Mouse (Mus musculus): ENCODE results near the gene Kcnk5. TPM values are rescaled to one million over a fixed set of nuclear protein-coding genes. Genes with fewer than 3 reads are reported as not detected.

The Kcnk5 gene
- total and polyA plus RNA-seq, 3 experiments = 9.3 to 10.9 TPM; not detected in 1

DNA sequence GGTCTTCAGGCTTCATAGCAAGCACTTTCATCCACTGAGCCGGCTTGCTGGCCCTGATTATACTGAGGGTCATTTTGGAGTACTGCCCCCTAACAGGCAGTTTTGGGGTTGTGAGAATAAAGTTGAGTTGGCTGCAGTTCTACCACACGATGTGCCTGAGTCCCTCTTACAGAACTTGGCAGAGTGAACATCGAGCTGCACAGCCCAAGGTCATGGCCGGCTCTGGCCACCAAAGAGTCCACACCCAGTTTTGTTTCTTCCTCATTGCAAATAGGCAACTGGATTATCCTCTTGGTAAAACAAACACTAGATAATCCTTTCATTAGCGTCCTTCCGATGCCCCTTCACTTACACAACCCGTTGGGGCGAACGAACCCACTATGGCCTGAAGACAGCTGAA lies 3.8 kb upstream of the Kcnk5 start:
- H3K27me3 ChIP-seq (ENCODE audit: control insufficient read depth in 1 of 2, insufficient read depth in 2 of 2, low read length in 2 of 2) = no peaks in the 10 kb centered on the region
- H3K9me3 ChIP-seq (replicated peaks; ENCODE audit: insufficient read depth, low read length) = no peaks in the 10 kb centered on the region
- TF ChIP-seq ZKSCAN1 (IDR thresholded peaks at IDR 0.05; ENCODE audit: low read depth, low read length) = no peak
- no peak for TF ChIP-seq RCOR1 (IDR thresholded peaks at IDR 0.05; ENCODE audit: low read depth, low read length)

DNA sequence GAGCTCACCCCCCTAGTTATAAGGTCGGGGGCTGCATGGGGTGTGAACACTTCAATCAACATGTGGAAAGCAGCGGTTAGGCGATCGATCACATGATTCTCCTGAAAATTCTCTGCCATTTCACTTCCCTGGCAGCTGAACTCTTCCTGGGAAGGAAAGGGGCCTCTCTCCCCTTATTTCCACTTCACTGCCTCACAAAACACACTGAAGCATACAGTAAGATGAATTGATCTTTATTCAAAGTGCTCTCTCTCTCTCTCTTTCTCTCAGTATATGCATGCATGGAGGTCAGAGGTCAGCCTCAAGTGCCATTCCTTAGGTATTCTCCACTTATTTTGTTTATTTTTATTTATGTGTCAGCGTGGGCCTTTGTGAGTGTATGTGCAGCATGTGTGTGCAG lies 2.1 kb upstream of the Kcnk5 start:
- H3K9me3 ChIP-seq (replicated peaks; ENCODE audit: insufficient read depth, low read length) = no peaks in the 10 kb centered on the region
- H3K79me2 ChIP-seq (ENCODE audit: control insufficient read depth, insufficient read depth, low read length, poor library complexity) = peaks cover 20% of the 10 kb centered on the region
- H3K9ac ChIP-seq (ENCODE audit: control insufficient read depth, low read depth, low read length, poor library complexity, severe bottlenecking) = no peak overlapping the region
- no peak for DNase-seq (ENCODE audit: low read depth, low spot score)
- peaks cover 2 to 19% of the 10 kb centered on the region in 2 experiments; a peak in 3 of 4 replicates for H3K4me1 ChIP-seq (ENCODE audit: control insufficient read depth in 1 of 2, insufficient read depth in 2 of 2, low read length in 2 of 2)
- H3K36me3 ChIP-seq (ENCODE audit: control insufficient read depth in 1 of 2, insufficient read depth in 2 of 2, low read length in 2 of 2) = peaks cover 0 to 17% of the 10 kb centered on the region in 2 experiments; a peak in 2 of 4 replicates
- no peaks in the 10 kb centered on the region for H3K27me3 ChIP-seq (ENCODE audit: control insufficient read depth in 1 of 2, insufficient read depth in 2 of 2, low read length in 2 of 2)
- H3K4me3 ChIP-seq (ENCODE audit: control insufficient read depth in 1 of 2, insufficient read depth in 1 of 2, low read depth in 2 of 2, low read length in 2 of 2) = no peak overlapping the region
- TF ChIP-seq JUND (IDR thresholded peaks at IDR 0.05; ENCODE audit: low read depth, low read length) = no peak
- no peak for TF ChIP-seq CTCF (IDR thresholded peaks at IDR 0.05 in 2 of 3, conservative IDR thresholded peaks at IDR 0.05 in 1 of 3; ENCODE audit: control insufficient read depth in 1 of 3, insufficient read depth in 1 of 3, low read depth in 2 of 3, low read length in 3 of 3, poor library complexity in 1 of 3, severe bottlenecking in 1 of 3)
- TF ChIP-seq USF1 (IDR thresholded peaks at IDR 0.05; ENCODE audit: low read depth, low read length) = no peak
- TF ChIP-seq ZC3H11A (IDR thresholded peaks at IDR 0.05; ENCODE audit: low read depth, low read length) = no peak
- TF ChIP-seq MAZ (IDR thresholded peaks at IDR 0.05; ENCODE audit: low read depth, low read length) = no peak
- no peak for TF ChIP-seq HCFC1 (IDR thresholded peaks at IDR 0.05; ENCODE audit: low read depth, low read length)
- TF ChIP-seq TAL1 (IDR thresholded peaks at IDR 0.05; ENCODE audit: low read length) = no peak
- TF ChIP-seq EP300 (IDR thresholded peaks at IDR 0.05; ENCODE audit: low read depth in 1 of 2, low read length in 2 of 2) = no peak
- no peak for TF ChIP-seq KAT2A (conservative IDR thresholded peaks at IDR 0.05; ENCODE audit: low read depth, low read length)
- no peak for TF ChIP-seq ETS1 (IDR thresholded peaks at IDR 0.05; ENCODE audit: low read depth, low read length)
- TF ChIP-seq MYC (IDR thresholded peaks at IDR 0.05; ENCODE audit: low read depth, low read length) = no peak
- no peak for TF ChIP-seq USF2 (IDR thresholded peaks at IDR 0.05; ENCODE audit: borderline replicate concordance in 1 of 2, insufficient read depth in 1 of 2, low read depth in 1 of 2, low read length in 2 of 2)
- TF ChIP-seq ELF1 (IDR thresholded peaks at IDR 0.05; ENCODE audit: low read depth, low read length) = no peak
- TF ChIP-seq GABPA (IDR thresholded peaks at IDR 0.05; ENCODE audit: low read depth, low read length) = no peak
- no peak for TF ChIP-seq TBP (IDR thresholded peaks at IDR 0.05; ENCODE audit: low read depth, low read length)
- no peak for TF ChIP-seq SIN3A (IDR thresholded peaks at IDR 0.05; ENCODE audit: low read length)
- no peak overlapping the region for H3K27ac ChIP-seq (ENCODE audit: control insufficient read depth, low read depth, low read length)

More for the DNA sequence above, 3.8 kb upstream of the Kcnk5 start:
- Histone ChIP-seq H3K79me2 (ENCODE audit: control insufficient read depth, insufficient read depth, low read length, poor library complexity) (peaks cover 11% of the 10 kb centered on the region), H3K4me1 (ENCODE audit: control insufficient read depth in 1 of 2, insufficient read depth in 2 of 2, low read length in 2 of 2) (peaks cover 0 to 5% of the 10 kb centered on the region in 2 experiments; a peak in 2 of 4 replicates), H3K4me3 (ENCODE audit: control insufficient read depth in 1 of 2, insufficient read depth in 1 of 2, low read depth in 2 of 2, low read length in 2 of 2) (no peak overlapping the region), H3K27ac (ENCODE audit: control insufficient read depth, low read depth, low read length) (no peak overlapping the region), H3K36me3 (ENCODE audit: control insufficient read depth in 1 of 2, insufficient read depth in 2 of 2, low read length in 2 of 2) (peaks cover 0 to 3% of the 10 kb centered on the region in 2 experiments; a peak in 1 of 4 replicates), H3K9ac (ENCODE audit: control insufficient read depth, low read depth, low read length, poor library complexity, severe bottlenecking) (no peak overlapping the region)
- no peak for DNase-seq (ENCODE audit: low read depth, low spot score)

Data from MEL (cell line).